Mouse (Mus musculus): ENCODE results near the gene Cyp4a12a.
"Not testable (repeated sequence)": the region's sequence is repeated elsewhere in the genome, so short reads cannot be mapped to it uniquely, and the experiment has no call there.

DNA sequence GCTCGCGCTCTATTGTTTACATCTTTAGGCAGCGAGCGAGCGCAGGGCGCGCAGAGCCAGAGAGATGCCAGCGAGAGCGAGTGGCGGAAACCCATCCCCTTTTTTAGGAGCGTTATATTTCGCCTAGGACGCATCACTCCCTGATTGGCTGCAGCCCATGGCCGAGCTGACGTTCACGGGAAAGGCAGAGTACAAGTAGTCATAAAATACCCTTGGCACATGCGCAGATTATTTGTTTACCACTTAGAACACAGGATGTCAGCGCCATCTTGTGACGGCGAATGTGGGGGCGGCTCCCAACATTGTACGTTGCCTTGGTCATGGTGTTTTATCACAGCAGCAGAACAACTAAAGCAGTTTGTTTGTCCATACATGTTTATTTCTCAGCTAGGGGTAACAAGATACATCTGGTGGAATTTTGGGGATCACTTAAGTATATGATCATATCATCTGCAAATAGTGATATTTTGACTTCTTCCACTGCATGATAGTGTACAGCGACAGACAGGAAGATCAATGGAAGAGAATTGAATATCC, 17.5 kb upstream of the Cyp4a12a start:
- TF ChIP-seq GATA1, TAL1 (IDR thresholded peaks at IDR 0.05; ENCODE audit: low read length): not testable (repeated sequence)

Data from erythroblast, embryonic 14.5 days (primary cell).